Mouse (Mus musculus) brain, embryonic 14.5 days (tissue): ENCODE data around the gene Taco1.

Source experiments
- CTCF ChIP-seq: fragments of 200-500 bp; IDR thresholded peaks from 2 replicates; pipeline ENCODE4 v1.5.1; 2012; ENCODE audit warnings: inconsistent platforms, mild to moderate bottlenecking, moderate library complexity, borderline replicate concordance; ENCODE audit not compliant: insufficient read depth, insufficient read length; ENCODE audit errors: extremely low read depth
- POLR2A ChIP-seq: fragments of 200-500 bp; IDR thresholded peaks from 2 replicates; pipeline ENCODE4 v1.6.1; 2012; ENCODE audit warnings: mild to moderate bottlenecking, inconsistent platforms, borderline replicate concordance; ENCODE audit not compliant: poor library complexity, insufficient read depth, insufficient read length, severe bottlenecking; ENCODE audit errors: extremely low read depth

GRCm38 (mm10) chr11:106084911-106085561, 19.2 kb downstream of the Taco1 start:
- TF ChIP-seq CTCF (no peak), POLR2A (no peak)
